Mouse (Mus musculus) liver, embryonic 14.5 days (tissue): ENCODE results near the gene Ebf1.

Source experiments
- CTCF ChIP-seq: IDR thresholded peaks from 2 replicates; pipeline ENCODE4 v1.5.1; 2016; ENCODE audit warnings: antibody characterized with exemption, low read depth, control low read depth
- EP300 ChIP-seq: IDR thresholded peaks from 2 replicates; pipeline ENCODE4 v1.6.1; 2016; ENCODE audit warnings: antibody characterized with exemption, low read depth

DNA sequence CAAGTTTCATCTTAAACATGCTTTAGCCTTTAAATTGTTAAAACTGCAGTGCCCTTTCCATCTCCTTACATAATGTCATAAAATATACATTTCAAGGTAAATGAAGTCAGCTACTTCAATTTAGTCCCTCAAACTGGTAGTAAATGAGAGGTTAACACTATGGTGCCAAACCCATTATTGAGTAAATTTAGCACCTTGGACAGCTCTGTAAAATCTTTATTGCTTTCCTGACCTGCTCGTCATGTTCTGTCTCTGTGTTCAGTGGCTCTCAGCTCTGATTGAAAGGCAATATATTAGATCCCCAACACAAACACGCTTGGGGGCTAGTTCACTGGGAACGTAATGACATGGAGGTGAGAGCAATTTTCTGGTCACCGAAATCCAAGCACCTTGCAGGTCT lies 370.7 kb downstream of the Ebf1 start:
- TF ChIP-seq CTCF: no peak
- no peak for TF ChIP-seq EP300
